Mouse (Mus musculus) mesoderm, embryonic 11.5 days (tissue): ENCODE measurements around the gene Ercc2.
A peak's percentile ranks its signal among the peaks of the same experiment; 100 is the strongest.

Source experiments
- DNase-seq: peaks from one replicate; pipeline ENCODE4 v3.0.0-alpha.2; 2012; ENCODE audit warnings: low read depth, low spot score

The Ercc2 gene

DNA sequence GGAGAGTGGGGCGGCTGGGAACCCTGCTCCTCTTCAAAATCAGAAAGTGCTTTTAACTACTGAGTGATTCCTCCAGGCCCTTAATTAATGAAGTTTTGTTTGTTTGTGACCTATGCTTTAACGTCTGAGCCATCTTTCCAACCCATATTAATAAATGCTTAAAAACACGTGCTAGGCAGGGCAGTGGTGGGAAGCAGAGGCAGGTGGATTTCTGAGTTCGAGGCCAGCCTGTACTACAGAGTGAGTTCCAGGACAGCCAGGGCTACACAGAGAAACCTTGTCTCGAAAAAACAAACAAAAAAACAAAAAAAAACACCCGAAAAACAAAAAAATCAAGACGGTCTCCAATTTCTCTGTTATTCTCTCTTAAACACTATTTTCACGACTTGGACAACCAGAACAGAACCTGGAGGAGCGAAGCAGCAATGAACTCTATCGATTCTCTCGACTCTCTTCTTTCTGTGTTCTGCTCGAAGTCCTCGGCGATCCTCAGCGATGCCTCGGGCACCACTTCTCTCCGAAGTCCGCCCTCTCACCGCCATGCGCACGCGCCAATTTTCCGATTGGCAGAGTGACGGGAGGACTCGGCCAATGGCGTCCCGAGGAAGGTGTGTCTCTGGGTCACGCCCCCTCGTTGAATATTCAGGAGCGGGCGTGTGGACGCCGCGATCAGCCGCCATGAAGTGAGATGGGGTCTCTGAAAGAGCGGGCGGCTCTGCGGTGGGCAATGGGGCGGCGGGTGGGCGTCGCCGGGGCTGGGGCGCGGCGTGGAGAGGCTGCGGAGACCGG, at the start of gene Ercc2:
Ercc2 (plus strand) TSS at position 634 of the 789 bp plus-strand sequence.
- DNase-seq = peak; percentile 99

DNA sequence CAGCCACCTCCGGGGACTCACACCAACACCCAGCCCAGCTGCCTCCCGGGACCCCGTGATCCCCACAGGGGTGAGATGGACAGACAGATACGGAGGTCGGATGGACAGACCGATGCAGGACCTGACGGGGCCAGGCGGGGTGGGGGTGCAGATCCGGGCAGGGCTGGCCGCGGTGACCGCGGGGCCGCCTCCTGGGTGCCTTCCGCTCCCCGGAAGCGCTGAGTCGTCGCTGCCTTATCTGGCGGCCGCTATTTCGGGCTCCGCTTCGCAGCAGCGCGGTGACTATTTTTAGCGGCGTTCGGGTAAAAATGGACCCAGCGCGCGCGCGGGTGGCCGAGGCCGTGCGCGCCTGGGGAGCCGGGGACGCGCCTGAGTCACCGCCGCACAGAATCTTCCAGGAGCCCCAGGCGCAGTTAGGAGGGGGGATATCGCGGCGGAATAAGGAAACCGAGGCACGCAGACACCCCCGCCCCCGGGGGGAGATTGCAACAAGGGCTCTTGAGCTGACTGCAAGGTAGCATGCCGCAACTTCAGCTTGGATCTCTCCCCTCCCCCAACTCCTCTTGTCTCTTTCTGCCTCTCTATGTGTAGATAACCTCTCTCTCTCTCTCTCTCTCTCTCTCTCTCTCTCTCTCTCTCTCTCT, 49.0 kb upstream of the Ercc2 start:
- no peak for DNase-seq

DNA sequence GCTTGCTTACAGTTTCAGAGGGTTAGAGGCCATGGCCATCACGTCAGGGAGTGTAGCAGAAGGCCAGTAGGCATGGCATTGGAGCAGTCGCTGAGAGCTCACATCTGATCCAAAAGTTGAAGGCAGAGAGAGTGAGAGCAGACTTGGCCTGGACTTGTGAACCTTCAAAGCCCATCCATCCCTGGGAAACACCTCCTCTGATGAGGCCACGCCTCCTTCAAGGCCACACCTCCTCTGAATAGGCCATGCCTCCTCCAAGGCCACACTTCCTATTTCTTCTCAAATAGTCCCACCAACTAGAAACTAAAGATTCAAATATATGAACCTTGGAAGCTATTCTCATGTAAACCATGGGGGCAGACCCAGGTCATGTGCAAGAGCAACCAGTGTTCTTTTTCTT, 46.2 kb upstream of the Ercc2 start:
- DNase-seq = no peak

DNA sequence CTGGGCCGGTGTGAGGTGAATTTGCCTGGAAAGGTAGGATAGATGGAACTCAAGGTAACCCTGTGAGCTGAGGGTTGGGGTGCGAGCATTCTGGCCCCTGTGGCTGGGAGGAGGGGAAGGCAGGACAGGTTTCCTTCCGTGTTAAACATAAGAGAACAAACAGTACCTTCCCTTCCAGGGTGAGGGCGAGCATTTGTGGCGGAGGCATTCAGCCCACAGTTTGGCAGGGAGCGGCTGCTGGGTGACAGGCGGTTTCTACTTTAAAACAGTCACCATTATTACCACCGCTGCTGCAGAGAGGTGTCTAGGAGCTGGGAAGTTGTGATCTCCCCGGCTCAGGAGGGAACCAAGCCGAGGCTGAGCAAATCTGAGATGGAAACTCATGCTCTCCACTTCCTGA, 44.7 kb upstream of the Ercc2 start:
- DNase-seq = no peak

DNA sequence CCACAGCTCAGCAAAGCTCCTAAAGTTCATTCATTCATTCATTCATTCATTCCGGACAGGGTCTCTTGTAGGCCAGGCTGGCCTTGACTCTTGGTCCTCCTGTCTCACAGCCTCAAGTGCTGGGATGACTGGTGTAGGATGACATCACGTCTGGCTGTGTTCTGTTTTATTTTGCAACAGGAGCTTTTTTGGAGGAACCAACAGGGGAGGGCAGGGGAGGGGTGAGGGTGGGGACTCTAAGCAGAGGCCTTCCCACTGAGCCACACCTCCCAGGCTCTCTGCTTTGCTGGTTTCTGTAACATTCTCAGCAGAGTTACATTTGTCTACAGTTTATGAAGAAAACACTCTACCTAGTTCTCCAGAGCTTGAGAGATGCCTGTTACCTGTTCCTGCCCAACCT, 43.8 kb upstream of the Ercc2 start:
- DNase-seq = no peak

DNA sequence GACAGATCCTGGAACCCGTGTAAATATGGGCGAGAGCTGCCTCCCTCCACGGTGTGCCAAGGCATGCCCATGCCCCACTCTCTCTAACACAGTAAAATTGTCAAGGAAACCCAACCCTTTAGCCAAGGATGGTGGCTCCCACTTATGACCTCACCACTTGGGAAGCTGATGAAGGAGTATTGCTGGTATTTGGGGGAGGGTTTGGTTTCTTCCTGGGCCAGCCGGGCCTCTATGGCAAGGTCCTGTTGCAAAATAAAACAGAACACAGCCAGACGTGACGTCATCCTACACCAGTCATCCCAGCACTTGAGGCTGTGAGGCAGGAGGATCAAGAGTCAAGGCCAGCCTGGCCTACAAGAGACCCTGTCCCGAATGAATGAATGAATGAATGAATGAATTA, 43.2 kb upstream of the Ercc2 start:
- DNase-seq = no peak

DNA sequence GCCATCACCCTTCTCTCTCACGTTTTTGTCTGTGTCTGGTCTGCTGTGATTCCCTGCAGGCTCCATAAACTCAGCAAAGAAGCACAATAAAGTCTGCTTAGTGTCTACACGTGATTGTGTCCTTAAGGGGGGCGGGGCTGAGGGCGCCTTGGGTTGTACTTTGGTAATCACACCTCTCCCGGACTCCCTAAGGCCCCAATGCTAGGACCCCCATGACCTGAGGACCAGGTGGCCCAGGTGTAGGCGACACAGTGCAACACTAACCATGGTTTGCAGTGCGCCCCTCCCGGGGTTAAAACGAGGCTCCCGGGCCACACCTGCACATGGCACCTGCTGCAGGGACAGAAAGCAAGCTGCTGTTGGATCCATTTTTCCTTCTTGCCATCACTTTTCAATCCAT, 40.6 kb upstream of the Ercc2 start:
- no peak for DNase-seq

DNA sequence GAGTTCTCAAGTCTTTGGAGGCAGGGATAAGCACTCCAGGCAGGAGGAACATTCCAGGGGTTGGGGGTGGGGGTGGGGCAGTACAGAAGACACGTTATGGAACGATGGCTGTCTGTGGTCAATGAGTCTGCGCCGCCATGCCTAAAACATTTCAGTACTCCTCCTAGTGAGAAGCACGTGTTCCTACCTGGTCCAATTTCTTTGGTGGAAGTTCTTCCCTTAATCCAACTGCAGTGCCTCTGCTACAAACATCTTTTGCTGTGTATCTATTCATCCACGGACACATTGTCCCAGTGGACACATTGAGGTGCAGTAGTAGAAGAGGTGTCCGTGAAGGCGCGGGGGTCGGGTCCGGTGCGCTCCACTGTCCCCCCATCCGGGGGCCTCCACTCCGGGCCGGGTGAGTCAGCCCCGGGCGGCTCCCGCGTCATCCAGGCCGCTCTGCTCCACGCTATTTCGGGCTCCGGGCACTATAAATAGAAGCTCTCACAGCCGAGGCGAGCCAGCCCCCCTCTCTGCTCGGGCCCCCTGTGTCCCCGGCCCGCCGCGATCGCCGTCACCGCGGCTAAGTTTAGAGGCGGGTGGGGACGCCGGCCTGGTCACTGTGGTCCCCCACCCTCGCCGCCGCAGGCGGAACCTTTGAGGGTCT, 39.9 kb upstream of the Ercc2 start:
- DNase-seq = no peak

DNA sequence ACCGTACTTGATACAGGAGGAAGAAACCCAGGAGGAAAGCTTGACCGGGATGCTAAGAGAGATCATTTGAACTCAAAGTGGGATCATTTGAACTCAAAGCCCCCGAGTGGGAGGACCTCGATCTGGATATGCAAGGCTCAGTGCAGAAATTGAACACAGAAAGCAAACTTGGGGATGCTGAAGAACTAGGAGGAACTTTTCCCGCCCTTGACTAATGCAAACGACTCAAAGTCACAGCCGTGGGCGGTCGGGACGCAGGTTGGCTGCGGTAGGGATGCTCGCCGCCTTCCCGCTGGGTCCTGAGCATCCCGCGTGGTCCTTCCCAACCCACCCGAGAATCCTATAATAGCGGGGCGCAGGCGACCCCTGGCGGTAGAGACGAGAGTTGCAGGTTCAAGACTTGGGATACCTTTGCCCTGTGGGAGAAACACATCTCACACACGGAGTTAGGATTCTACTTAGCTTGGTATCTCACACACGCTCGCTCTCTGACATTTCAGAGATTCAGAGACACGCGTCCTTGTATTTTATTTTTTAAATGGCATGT, 39.3 kb upstream of the Ercc2 start:
- DNase-seq = peak; percentile 84

DNA sequence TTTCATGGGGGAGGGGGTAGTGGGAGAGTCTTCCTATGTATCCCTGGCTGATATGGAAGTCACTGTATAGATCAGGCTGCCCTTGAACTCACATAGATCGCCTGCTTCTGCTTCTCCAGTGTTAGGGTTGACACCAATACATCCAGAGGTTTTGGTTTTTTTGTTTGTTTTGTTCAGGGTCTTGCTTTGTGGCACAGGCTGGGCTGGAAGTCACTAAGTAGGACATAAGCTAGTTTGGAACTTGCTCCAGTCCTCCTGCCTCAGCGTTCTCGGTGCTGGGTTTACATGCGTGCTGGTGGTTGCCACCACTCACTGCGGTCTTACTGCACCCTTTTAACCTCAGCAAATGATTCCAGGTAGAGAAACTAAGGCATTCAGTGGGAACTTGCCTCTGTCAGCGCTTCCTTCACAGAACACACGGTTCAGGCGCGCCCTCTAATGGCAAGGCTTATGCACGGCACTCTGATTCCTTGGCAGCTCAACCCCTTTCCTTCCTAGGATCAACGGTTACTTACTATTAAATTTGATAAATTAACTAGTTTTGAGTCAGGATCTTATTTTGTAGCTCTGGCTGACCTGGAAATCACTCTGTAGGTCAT, 38.5 kb upstream of the Ercc2 start:
- peak; percentile 86 for DNase-seq

DNA sequence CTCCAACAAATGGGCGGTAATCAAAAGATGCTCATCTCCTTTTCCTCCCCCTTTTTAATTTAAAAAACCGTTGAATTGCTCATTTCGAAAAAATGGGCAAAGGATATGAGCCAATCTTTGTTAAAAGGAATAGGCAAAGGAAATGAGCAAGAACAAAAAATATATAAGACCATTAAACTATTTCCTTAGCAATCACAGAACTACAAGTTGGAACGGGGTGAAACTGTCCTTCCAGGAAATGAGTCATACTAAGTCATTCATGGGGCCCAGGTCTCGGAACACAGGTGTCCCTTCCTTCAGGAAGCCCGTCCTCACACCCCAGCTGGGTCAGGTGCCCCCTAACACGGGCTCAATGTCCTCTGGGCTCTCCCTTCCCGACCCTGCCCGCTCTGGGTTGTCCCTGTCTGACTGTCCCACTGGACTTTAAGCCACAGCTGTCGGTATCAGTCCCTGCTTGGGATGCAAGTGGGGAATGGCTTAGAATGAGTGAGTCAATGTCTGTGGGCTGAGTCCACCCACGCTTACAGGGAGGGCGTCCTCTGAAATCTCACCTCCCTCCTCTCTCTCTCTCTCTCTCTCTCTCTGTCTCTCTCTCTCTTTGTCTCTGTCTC, 37.5 kb upstream of the Ercc2 start, which contains the start of gene Ercc1:
Ercc1 (plus strand) TSS at position 542 of the 611 bp plus-strand sequence.
- DNase-seq = no peak

DNA sequence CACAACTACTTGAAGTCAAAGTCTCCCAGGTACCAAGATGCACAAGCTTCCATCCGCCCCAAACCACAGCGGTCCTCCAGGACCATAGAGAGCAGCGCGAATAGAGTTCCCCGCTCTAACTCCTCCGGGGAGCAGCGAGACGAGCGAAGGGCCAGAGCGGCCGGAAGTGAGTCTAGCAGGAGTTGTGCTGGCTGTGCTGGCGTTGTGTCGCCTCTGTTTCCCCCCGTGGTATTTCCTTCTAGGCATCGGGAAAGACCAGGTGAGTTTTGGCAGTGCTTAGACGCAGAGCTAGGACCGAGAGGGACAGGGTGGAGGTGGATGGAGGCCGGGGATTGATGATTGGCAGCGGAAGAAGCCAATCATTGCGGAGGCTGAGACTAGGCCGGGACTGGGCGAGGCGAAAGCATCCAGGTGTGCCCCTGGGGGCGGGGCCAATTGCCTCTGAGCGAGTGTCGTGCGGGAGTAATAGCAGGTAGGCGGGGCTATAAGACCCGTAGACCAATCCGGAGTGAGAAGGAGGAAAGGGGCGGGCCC, 36.8 kb upstream of the Ercc2 start:
- peak; percentile 98 for DNase-seq

DNA sequence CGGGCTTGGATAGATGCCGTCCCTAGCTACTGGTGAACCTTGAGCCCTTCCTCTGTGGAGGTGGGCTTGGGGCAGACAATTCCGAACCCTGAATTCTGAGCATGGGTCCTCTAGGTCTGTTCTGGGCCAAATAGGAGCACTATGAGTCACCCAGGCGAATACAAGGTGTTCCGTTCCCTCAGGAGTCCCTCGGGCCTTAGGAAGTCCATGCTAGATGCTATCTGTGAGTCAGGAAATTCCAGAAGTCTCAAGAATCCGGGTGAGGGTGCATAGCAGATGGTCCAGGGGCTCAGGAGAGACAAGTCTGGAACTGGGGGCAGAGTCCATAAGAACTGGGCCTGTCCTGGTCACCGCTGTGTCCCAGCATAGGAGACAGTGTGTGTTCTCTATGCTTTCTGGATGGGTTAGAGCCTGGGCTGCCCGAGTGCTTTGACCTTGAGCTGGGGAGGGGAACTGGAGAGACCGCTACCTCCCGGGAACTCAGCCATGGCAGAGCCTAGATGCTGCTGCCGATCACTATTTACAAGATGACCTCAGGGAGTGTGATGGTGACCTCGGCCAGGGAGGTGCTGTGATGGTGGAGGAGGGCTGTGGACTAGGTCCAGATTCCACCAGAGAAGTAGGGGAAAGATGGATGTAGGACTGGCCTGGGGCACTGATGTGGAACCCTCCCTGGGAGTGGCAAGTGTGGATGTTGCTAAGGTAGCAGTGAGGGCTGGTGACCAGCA, 32.5 kb upstream of the Ercc2 start:
- DNase-seq = no peak

DNA sequence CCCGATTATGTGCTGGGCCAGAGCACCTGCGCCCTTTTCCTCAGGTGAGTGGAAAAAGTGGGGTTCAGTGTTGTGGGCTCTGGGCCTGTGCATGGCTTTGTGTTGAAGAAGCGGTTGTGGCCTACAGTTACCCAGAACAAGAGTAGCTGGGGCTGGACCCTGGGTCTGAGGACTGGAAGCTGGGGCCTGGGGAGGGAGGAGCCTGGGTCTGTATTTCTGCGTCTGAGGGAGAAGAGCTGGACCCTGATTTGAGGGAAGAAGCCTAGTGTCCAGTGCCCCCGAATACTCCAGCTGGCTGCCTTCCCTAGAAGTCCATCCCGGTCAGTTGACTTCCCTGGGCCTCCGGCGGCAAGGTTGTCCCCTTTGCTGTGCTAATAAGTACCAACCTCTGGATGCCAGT, 31.6 kb upstream of the Ercc2 start:
- DNase-seq = no peak

DNA sequence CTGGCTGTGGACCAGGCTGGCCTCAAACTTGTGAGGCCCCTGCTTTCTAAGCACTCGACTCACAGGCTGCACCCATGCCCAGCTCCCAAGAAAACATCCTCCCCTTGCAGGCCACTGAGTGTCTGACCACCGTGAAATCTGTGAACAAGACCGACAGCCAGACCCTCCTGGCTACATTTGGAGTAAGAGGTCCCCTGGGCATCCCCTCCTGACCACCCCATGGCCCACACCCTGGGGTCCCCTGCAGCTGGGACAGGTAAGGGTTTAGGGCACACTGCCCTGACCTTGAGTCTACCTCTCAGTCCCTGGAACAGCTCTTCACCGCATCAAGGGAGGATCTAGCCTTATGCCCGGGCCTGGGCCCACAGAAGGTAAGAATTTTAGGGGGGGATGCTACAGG, 26.8 kb upstream of the Ercc2 start:
- no peak for DNase-seq

DNA sequence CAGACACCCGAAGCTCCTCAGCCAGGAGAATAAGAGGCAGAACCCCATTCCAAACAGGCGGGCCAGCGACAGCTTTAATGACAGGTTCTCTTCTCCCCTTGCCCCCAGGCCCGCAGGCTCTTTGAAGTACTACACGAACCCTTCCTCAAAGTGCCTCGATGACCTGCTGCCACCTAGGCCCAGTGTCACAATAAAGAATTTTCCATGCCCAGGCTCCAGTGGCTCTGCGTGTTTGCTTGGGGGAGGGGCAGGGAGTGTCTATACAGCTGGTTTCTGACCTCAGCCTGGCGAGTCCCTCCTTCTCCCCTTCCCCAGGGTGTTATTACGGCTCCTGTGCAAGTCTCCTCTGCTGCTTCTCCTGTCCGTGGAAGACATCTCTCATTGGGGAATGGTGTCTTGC, 25.5 kb upstream of the Ercc2 start:
- no peak for DNase-seq

DNA sequence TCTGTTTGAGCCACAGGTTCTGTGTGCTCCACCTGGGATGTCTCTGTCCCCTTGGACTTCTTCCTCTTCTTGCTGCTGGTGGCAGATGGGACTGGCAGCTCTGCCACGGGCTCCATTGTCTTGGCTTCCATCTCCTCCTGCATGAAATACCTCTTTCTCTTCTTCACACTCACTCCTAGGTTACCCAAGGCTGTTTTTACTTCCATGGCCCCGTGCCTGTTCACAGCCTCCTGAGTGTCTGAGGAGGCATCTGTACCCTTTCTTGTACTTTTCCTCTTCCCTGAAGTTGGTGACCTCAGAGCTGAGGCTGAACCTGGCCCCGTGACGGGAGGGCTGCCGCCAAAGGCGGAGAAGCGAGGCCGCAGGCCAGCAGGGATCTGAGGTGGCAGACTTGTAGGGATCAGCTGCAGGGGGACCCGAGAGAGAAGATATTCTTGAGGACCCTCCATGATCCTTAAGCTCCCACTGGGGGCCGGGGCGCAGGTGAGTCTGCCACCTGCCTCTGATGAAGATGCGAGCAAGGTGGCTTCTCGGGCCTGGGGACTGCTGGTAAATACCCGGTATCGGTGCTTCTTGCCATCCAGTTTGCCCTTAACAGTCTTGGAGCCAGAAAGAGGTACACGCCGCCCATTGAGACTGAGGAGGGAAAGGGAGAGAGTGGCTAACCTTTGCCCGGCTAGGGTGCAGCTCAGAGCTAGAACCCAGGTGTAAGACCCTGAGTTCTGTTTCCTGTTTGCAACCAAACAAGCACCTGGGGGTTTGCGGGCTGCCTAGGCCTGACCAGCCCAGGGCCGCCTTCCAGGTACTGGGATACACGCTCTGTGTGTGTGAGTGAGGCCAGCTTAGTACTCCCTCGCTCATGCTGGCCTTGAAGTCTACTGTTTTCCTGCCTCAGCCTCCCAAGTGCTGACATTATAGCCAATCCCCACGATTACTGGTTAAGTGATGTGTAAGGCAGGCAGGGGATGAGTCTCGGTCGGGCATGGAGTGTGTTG, 24.1 kb upstream of the Ercc2 start:
- no peak for DNase-seq

DNA sequence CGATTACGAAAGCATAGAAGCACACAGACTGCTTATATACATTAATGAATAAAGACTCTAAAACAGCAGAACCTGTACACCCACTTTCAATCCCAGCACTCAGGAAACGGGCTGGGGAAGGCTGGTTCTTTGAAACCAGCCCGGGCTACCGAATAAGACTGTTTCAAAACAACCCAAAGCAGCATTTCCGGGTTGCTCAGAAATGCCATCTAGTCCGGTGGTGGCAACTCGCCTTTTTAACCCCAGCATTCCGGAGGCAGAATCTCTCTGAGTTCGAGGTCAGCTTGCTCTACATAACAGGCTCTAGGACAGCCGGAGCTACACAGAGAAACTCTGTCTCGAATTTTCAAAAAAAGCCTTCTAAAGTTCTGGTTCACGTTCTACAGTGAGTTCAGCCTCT, 23.2 kb upstream of the Ercc2 start:
- DNase-seq = no peak

DNA sequence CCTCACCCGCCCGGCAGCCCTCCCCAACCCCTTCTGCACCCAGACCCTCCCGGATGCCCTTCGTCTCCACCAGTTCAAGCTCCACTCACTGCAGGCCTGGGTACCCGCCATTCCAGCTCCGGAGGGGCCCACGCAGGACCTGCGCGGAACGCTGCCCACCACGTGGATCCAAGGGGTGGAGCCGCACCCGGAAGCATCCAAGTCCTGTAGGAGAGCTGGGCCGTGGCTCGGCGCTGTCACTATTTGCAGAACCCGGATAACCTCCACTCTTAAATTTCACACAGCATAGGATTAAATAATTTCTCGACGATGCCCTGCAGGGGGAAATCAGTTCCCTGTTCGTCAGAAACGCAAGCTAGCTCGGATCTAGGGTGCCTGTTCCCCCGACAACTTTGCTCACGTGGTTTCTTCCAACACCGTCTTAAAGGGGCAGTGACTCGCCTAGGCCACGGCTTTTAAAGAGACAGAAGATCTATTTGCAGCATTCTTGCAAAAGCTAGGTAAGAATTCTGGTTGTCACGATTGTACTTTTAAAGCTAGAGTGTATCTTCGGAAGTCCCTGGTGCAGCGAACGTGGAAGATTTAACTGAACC, 22.4 kb upstream of the Ercc2 start, which contains the start of the genes Cd3eap and Ppp1r13l:
Cd3eap (minus strand) TSS at position 185 of the 593 bp plus-strand sequence.
Ppp1r13l (plus strand) TSS at position 451 of the 593 bp plus-strand sequence.
- peak; percentile 83 for DNase-seq
